ENCODE assay signal across 8 mouse cellular contexts in genomic region chr2:126429282-126429681, GRCm38 (mm10).
DNase-seq lines count a peak whose midpoint lies in the region; ATAC-seq and TF ChIP-seq lines count a peak whose summit lies in the region.

No protein-coding gene starts in this region.

- H3K4me3 ChIP-seq in intestine, postnatal 0 days (ENCODE audit: low read depth, low read length) = no peak overlapping the region
- no peak overlapping the region for H3K4me3 ChIP-seq in limb, embryonic 11.5 days (ENCODE audit: low read depth, low read length)
- H3K4me3 ChIP-seq in stomach, embryonic 16.5 days (replicated peaks; ENCODE audit: low read length) = no peak overlapping the region

- no peaks in the 10 kb centered on the region for H3K9me3 ChIP-seq in intestine, postnatal 0 days (ENCODE audit: control insufficient read depth)
- H3K9me3 ChIP-seq in limb, embryonic 11.5 days (ENCODE audit: control insufficient read depth, low read length) = no peaks in the 10 kb centered on the region
- H3K9me3 ChIP-seq in stomach, embryonic 16.5 days (replicated peaks; ENCODE audit: control insufficient read depth, low read length) = no peaks in the 10 kb centered on the region

- H3K9ac ChIP-seq in intestine, postnatal 0 days (ENCODE audit: low read depth, low read length) = no peak overlapping the region
- no peak overlapping the region for H3K9ac ChIP-seq in limb, embryonic 11.5 days (ENCODE audit: low read length)
- no peak overlapping the region; the same call in 1 of the 2 replicates for H3K9ac ChIP-seq in stomach, embryonic 16.5 days (ENCODE audit: low read length)

- no peaks in the 10 kb centered on the region for H3K27me3 ChIP-seq in intestine, postnatal 0 days (replicated peaks; ENCODE audit: control insufficient read depth, insufficient read depth, low read length)
- no peaks in the 10 kb centered on the region for H3K27me3 ChIP-seq in limb, embryonic 11.5 days (ENCODE audit: control insufficient read depth, insufficient read depth, low read length)
- H3K27me3 ChIP-seq in stomach, embryonic 16.5 days (ENCODE audit: control insufficient read depth, insufficient read depth, low read length) = no peaks in the 10 kb centered on the region

- no peak for ATAC-seq in intestine, postnatal 0 days
- no peak for ATAC-seq in limb, embryonic 11.5 days (ENCODE audit: insufficient number of reproducible peaks, low FRiP score, low TSS enrichment, low read depth)
- peak; percentile 71; the same call in 1 of the 2 replicates for ATAC-seq in stomach, embryonic 16.5 days (ENCODE audit: insufficient read depth, low FRiP score)

- H3K4me1 ChIP-seq in intestine, postnatal 0 days (replicated peaks; ENCODE audit: control insufficient read depth, insufficient read depth, low read length) = no peaks in the 10 kb centered on the region
- no peaks in the 10 kb centered on the region for H3K4me1 ChIP-seq in limb, embryonic 11.5 days (ENCODE audit: control insufficient read depth, insufficient read depth, low read length)
- H3K4me1 ChIP-seq in stomach, embryonic 16.5 days (ENCODE audit: control insufficient read depth, insufficient read depth, low read length) = no peaks in the 10 kb centered on the region

- 16% methylated on average over 3 of the region's 3 CpGs for WGBS in intestine, postnatal 0 days
- 16% methylated on average over 3 of the region's 3 CpGs for whole genome bisulfite sequencing in limb, embryonic 11.5 days
- 8% methylated on average over 3 of the region's 3 CpGs for WGBS in stomach, embryonic 16.5 days

- peak; percentile 87 for TF ChIP-seq CTCF in intestine, postnatal 0 days (IDR thresholded peaks at IDR 0.05; ENCODE audit: low read depth)

- no peak overlapping the region for H3K4me2 ChIP-seq in intestine, postnatal 0 days (replicated peaks; ENCODE audit: low read depth)
- no peak overlapping the region for H3K4me2 ChIP-seq in limb, embryonic 11.5 days (ENCODE audit: low read depth, severe bottlenecking)
- no peak overlapping the region for H3K4me2 ChIP-seq in stomach, embryonic 16.5 days (ENCODE audit: low read depth, low read length)

- no peaks in the 10 kb centered on the region for H3K36me3 ChIP-seq in intestine, postnatal 0 days (ENCODE audit: control insufficient read depth, insufficient read depth)
- no peaks in the 10 kb centered on the region for H3K36me3 ChIP-seq in limb, embryonic 11.5 days (ENCODE audit: control insufficient read depth, insufficient read depth, low read length)
- H3K36me3 ChIP-seq in stomach, embryonic 16.5 days (ENCODE audit: control insufficient read depth, insufficient read depth, low read length) = no peaks in the 10 kb centered on the region

- H3K27ac ChIP-seq in intestine, postnatal 0 days (ENCODE audit: low read depth, low read length) = no peak overlapping the region
- no peak overlapping the region for H3K27ac ChIP-seq in limb, embryonic 11.5 days (replicated peaks; ENCODE audit: low read depth, low read length)
- no peak overlapping the region for H3K27ac ChIP-seq in stomach, embryonic 16.5 days (ENCODE audit: low read length)

- DNase-seq in layer of hippocampus, adult 11-12 months (ENCODE audit: low spot score) = peak; percentile 57
- no peak for DNase-seq in layer of hippocampus, adult 9-10 months (ENCODE audit: low spot score)
- DNase-seq in cerebellum, adult 11 months = peak; percentile 8
- peak; percentile 76 for DNase-seq in forelimb bud, embryonic 11.5 days (ENCODE audit: low read depth, low spot score)
- peak; percentile 75 for DNase-seq in limb, embryonic 11.5 days (ENCODE audit: low spot score)
- DNase-seq in naive thymus-derived CD4-positive, alpha-beta T cell, adult 2 months (ENCODE audit: low read depth) = peak; percentile 60
